Mouse (Mus musculus): Measurements from ENCODE around the gene Csmd2.

GRCm38 (mm10) chr4:128466708-128467107, 479.1 kb downstream of the Csmd2 start:
- TF ChIP-seq CTCF (IDR thresholded peaks at IDR 0.05; ENCODE audit: insufficient read depth, low read length) (no peak), POLR2A (IDR thresholded peaks at IDR 0.05; ENCODE audit: borderline replicate concordance, extremely low read depth, low read depth, low read length) (no peak)

Measured in lung, adult 2 months (tissue).